ENCODE assay signal across 16 mouse cellular contexts in genomic region chr3:38498561-38498960, GRCm38 (mm10).
"Had no signal": no experiment of that assay in that cellular context is flagged by ENCODE, and none has a peak within 500 bp of the region (broad histone marks: within the 10 kb centered on the region; RNA-seq: fewer than 3 reads in every experiment).

No protein-coding gene starts in this region.

- DNase-seq: lung, adult 18-20 months; lung, embryonic 14.5 days; lung, postnatal 10 days; lung, postnatal 4 days; right cerebral cortex, postnatal 14 days; thymus, adult 2 months; thymus, postnatal 25 days; thymus, postnatal 4 days had no signal

- H3K4me1 ChIP-seq: midbrain, embryonic 10.5 days had no signal

- H3K4me3 ChIP-seq: midbrain, embryonic 10.5 days; midbrain, embryonic 12.5 days; myocyte; neural tube, embryonic 13.5 days; neural tube, embryonic 15.5 days; stomach, embryonic 15.5 days had no signal

- H3K27me3 ChIP-seq: midbrain, embryonic 12.5 days; neural tube, embryonic 13.5 days; neural tube, embryonic 15.5 days; stomach, embryonic 15.5 days had no signal

- H3K9me3 ChIP-seq: midbrain, embryonic 10.5 days; midbrain, embryonic 12.5 days; neural tube, embryonic 13.5 days; neural tube, embryonic 15.5 days; stomach, embryonic 15.5 days had no signal

- H3K36me3 ChIP-seq: midbrain, embryonic 10.5 days; midbrain, embryonic 12.5 days; neural tube, embryonic 13.5 days; neural tube, embryonic 15.5 days; stomach, embryonic 15.5 days had no signal

- ATAC-seq: midbrain, embryonic 16.5 days had no signal

- H3K4me2 ChIP-seq: lung, embryonic 14.5 days; midbrain, embryonic 12.5 days; neural tube, embryonic 13.5 days; neural tube, embryonic 15.5 days; stomach, embryonic 15.5 days had no signal

- H3K9ac ChIP-seq: lung, embryonic 14.5 days; midbrain, embryonic 12.5 days; neural tube, embryonic 13.5 days; neural tube, embryonic 15.5 days; stomach, embryonic 15.5 days had no signal

- H3K27ac ChIP-seq: midbrain, embryonic 10.5 days; midbrain, embryonic 12.5 days; neural tube, embryonic 13.5 days; neural tube, embryonic 15.5 days; stomach, embryonic 15.5 days; stomach, postnatal 0 days had no signal
